Mouse (Mus musculus) megakaryocyte-erythroid progenitor cell, adult 5-6 weeks (primary cell): ENCODE measurements around the gene Itga5. TPM values are rescaled to one million over a fixed set of nuclear protein-coding genes. Genes with fewer than 3 reads are reported as not detected.
A peak's percentile ranks its signal among the peaks of the same experiment; 100 is the strongest.

Experiments
- ATAC-seq: replicated peaks from 2 replicates; pipeline ENCODE4 v1.8.0; 2016; ENCODE audit warnings: mild to moderate bottlenecking, inconsistent platforms; ENCODE audit not compliant: severe bottlenecking, poor library complexity, low FRiP score, low TSS enrichment
- total RNA-seq, 2 experiments: library from RNA; stranded (forward) in 1 of 2; stranded (reverse) in 1 of 2; fragments of 200-1000, 215-1000 nt in 1 of 2; fragments of >200 nt in 1 of 2; fragmentation: Nextera tagmentation in 1 of 2; gene quantifications; 2 replicates each; pipeline ENCODE4 v1.2.3; 2014 to 2017

Gene Itga5
- total RNA-seq, 2 experiments from 2014 or later, result 11.8 to 56.4 TPM

DNA sequence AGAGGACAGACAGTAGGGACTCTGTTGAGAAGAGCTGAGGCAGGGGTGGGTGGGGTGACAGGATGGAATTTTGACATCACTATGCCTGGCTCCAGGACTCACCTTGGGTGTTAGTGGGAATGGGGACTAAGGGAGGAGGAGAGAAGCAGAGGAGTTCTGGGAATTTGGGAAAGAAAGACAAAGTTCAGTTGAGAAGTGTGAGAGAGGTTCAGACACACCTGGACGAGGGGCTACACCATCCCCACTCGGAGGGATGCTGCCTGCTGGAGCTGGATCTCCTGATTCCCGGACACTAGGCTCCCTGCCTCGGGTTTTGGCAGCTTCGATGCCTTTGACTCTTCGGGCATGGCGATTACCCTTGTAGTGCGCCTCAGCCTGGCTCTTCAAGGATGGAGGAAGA lies 48.8 kb downstream of the Itga5 start:
- no peak for ATAC-seq

DNA sequence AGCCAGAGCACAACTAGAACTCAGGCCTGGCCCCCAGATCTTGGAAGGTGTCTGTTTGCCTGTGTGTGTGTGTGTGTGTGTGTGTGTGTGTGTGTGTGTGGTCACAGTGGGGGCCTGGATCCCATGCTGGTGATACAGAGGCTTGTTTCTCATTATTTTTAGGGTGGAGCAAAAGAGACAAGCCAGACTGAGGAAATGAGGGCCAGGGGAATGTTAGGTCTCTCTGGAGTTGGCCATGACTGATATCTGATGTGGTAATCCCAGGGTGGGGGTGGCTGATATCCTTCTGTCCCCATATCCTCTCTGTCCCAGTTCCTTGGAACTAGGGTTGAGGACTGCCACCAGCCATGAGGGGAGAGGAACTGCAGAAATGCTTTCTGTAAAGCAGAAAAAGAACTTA lies 49.4 kb downstream of the Itga5 start:
- ATAC-seq, result no peak

DNA sequence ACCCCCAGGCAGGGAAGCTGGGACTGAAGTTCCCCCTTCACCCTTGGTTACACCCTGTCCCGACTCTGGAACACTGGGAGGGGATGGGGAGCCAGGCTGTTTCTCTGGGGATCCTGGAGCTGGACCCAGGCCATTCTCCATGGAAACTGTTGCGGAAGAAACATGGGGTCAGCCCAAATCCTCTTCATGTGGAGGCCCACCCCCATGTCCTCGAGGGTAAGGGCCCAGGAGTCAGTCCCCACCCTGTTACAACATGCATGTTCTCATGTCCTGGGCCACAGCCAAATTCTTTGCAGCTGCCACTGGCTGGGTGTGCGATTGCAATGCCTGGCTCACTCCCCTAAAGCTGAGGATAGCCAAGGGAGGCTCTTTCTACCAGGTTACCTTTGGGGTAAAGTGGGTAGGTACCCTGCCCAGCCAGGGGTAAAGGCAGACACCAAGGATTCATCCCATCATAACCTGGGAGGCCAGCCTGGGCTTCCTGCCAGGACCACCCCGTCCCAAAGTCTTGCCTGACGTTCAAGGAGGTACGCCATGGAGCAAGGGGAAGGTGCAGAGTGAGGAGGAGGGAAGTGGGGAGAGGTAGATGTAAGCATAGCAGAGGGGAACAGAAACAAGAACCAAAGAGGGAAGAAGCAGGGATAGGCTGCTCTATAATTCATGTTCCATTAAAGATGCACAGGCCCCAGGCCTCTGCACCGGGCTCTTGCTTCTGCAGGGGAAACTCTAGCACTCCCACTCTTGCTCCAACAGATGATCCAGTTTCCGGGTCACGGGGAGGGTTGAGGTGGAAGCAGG lies 50.4 kb downstream of the Itga5 start:
- no peak for ATAC-seq

DNA sequence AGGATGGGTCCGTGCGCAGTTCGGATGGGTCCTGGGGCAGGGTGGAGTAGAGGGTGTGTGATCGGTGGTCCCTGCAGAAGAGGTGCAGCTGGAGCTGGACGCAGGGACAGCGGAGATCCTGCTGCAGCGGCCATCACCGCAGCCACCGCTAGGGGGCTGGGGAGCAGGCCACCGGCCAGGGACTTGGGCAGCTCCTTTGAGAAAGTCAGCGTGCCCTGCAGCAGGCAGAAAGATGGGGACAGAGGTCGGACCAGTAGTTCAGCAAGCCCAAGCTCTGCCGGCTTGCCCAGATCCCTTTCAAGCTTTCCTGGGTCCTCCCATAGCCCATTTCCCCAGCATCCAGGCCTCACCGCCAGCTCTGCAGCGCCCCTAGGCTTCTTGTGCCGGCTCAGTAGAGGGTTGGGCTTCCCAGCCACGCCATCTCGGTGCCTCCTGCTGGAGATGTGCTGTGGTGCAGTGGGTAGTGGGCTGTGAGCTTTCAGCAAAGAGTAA lies 51.5 kb downstream of the Itga5 start:
- ATAC-seq, result peak; percentile 50

DNA sequence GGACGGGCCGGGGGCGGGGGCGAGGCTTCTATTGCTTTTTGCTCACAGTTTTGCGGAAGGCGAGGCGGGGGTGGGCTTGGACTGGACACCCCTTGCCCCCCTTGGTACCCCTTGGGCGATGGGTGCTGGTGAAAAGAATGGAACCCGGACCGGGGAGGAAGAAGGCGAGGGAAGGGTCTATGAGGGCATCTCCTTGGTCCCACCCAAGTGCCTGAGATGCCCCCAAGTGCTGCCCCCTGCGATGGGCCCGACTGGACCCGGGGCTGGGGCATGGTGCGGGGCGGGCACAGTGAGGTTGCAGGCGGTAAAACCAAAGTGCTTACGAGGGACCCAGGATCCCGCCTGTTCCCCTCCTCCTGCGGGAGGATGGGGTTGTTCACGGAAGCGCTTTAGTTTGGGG lies 52.4 kb downstream of the Itga5 start:
- no peak for ATAC-seq

DNA sequence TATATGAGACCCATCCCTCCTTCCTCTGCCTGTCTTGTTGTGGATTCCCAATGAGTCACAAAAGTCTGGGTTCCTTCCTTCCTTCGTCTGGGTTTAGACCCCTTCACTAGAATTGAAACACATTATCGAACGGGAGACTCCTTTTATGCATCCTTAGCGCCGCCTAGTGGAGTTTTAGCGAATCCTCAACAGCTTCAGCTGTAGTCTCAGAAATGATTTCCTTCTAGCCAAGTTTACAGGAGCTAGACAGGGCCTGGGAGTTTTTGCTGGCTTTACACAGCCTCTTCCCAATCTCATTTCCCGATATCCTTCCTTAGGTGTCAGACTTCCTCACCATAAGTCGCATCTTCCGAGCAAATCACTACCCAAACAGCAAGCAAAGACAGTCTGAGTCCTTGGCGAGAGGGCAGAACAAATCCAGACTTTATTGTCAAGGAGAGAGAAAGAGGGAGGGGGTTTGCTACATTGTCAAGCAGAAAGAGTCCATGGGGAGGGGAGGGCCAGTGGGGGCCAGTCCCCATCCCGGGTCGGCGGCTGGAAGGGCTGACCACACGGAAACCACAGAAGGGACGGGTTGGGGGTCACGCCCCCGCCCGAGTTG lies 53.0 kb downstream of the Itga5 start:
- 0 out of 2 replicates have a peak, but pooled peaks have one; percentile 31 for ATAC-seq

DNA sequence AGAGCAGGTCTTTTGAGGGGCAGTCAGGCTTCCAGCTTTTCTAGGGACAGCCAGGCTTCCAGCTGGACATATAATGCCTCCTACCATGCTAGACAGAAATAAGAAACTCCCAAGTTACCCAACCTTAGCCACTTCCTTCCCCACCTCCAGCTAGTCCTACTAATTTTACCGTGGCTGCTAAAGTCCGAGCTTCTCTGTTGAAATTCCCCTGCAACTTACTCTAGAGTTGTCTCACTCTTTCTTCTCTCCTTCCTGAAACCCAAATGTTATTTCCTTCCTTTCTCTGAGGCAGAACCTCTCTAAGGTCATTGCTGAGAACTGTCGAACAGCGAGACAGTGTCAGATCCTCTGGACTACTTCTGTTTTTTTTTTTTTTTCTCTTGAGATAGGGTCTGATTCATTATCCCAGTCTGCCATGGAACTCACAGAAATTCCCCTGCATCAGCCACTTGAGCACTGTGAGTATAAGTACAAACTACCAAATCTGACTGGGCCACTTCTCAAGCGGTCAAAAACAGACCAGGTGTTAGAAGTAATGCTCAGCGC lies 56.1 kb downstream of the Itga5 start, which contains the start of gene Gpr84:
Gene Gpr84, minus strand, starts transcription at position 248 of the 546 bp plus-strand sequence.
- ATAC-seq, result no peak

DNA sequence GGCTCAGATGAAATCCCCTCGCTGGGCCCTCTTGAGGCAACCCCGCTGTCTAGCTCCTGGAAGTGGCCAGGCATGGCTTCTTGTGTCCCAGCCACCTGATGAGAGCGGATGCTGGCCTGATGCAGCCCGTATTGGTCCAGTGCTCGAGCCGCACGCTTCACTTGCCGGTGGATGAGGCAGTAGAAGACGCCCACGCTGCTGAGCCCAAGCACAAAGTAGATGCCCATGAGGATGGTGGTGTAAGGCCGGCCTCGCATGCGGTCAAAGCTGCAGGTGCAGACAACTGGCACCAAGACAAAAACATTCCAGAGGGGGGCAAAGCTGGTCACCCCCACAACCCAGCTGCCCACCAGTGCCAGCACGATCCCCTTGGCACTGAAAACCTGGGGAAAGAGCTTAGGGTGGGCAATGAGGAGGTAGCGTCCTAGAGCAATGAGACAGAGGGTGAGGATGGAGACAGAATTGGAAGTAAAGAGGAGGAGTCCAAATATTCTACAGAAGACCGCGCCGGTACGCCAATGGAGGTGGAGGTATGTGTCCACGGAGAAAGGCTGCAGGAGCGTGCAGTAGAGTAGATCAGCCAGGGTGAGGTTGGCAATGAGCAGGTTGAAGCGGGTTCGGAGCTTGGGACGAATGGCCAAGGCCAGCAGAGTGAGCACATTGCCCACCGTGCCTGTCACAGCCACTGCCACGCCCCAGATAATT lies 57.5 kb downstream of the Itga5 start:
- no peak for ATAC-seq

DNA sequence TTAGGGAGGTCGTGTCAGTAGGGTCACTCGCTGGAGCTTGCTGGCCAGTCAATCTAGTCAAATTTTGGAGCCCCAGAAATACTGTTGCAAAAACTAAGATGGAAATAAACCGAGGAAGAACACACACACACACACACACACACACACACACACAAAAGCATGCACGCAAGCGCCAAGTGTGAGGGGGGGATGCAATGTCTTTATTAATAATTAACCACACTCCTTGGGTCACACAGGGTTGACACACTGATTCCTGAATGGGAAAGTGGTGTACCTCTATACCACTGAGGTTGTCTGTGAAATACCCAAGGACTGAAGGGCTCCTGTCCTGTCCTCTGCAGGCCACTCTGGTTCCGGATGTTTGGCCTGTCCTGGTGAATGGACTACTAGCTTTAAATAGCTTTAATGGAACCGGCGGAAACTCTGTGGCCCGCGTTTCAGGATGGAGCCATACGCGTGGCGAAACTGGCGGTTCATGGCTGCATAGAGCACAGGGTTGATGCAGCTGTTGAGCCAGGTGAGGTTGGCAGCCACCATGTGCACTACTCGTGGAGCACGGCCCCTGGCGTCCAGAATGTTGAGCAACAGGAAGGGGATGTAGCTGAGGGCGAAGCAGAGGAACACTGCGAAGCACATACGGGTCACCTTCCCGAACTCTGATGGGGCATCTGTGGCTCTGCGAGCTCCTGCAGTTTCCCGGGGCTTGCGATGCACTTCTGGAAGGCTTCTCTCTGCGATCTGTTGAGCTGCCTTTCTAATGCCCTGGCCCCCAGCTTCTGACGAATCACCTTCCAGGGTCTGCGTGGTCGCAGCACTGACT lies 58.3 kb downstream of the Itga5 start:
- no peak for ATAC-seq

DNA sequence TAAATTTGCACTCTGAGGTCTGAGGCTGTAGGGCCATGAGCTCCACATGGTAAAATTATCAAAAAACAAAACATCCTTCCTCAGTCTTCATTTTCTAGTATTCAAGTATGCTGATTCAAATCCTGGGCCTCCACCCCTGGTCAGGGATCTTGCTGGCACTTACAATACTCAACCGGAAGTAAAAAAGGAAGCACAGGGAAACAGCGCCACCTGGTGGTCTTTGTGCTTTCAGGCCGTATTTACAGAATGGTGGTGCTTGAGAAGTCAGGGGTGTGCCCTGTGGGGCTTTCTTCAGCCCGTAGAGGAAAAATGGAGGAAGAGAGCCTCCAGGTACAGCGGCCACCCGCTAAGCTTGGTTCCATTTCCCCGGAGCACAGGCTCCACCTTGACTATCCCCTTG lies 59.4 kb downstream of the Itga5 start:
- peak; percentile 63 for ATAC-seq

DNA sequence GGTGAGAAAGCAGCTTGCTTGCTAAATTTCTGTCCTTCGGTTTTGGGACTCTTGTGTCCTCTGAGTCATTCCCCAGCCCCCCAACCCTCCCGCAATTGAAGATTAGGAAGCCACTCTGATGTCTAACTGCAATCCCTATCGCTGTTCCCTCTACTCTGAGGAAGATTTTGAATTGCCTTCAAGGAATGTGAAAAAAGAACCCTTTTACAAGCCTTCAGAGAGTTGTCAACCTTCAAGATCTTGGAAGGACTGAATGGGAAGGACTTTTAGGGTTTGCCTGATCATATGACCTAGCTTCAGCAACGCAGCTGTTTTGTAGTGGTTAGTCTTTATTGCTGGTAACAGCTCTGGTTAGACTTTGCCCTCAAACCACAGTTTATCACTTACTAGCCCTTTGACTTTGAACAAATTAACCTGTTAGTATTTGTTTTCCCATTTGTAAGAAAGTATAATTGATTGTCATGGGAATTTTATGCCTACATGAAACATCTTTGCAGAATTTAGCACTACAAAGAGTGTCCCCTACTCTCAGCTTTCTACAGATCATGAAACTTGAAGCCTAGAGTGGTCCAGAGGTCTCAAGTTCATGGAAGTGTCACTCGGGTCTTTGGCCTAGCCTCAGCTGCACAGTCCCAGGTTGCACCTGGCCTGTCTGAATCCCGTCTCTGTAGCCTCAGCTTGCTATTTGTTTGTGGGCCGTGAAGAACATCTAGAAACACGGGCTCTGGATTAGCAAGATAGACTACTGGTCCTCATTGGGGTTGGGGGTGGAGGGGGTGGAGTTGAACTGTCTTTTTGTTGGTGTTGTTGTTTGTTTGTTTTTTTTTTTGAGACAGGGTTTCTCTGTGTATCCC lies 60.5 kb downstream of the Itga5 start:
- ATAC-seq, result no peak

DNA sequence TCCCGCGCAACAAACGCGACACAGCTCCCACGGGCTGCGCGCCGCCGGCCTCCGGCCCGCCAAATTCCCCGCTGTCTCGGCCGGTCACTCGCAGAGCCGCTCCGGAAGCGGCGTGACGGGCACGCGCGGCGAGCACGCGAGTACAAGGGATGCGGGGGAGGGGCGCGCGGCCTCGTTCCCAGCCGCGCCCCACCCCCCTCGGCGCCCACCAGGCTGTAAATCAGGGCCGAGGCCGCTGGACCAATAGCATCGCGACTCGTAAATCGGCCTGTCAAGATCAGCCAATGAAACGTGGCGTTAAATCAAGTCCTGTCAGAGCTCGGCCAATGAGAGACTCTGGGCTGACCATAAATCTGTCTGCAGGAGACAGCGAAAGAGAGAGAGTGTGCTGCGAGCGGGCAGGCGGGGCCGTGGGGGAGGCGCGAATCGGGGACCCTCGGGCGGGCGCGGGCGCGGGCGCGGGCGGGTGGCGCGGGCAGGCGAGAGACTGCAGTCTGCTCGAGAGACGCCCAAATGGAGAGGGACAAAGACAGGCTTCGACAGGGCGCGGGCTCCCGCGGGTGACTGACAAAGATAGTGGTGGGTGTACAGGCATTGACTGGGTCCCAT lies 61.4 kb downstream of the Itga5 start:
- ATAC-seq, result peak; percentile 78

DNA sequence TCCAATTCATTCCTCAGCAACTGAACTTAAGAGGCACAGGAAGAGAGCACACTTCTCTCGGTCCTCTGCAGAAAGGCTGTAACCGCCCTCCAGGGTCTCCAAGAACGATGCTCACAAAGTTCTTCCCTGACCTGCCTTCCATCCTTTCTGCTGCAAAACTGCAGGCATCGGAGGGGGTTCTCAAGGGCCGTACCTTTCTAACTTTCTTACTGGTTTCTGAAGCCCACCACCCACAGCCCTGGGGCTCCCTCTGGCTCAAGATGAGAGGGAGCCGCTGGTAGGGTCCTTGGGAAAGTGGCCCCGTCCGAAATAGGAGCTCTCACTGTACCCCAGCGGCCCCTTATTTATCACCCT lies 62.0 kb downstream of the Itga5 start:
- no peak for ATAC-seq

DNA sequence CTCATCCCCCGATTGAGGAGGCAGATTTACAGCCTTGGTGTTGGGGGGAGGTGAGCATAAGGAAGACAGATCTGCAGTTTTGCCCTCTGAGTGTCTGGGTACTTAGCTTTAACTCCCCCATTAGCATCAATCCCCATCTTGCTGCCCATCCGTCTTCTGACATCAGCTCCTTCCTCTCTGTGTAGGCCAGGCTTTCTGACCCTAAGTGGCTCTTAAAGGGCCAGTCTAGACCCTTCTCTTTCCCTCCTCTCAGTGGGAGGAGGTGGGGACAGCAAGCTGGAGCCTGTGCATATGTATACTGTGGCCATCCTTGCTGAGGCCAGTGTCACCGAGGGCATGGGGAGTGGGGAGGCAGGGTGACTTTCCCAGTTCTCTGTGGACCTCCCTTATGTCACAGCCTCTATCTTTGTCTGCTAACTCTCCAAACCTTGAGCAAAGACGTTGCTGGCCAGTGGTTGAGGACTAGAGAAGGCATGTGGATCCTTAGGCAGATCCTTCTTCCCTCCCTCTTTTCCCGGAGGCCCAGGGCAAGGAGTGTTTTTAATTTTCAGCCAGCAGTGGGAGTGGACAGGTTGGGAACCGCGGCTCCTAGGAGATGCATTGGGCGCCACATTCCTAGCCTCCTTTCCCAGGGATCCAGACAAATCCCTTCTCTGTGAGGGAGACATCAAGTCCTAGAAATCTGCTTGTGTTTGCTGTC lies 62.5 kb downstream of the Itga5 start:
- no peak for ATAC-seq

DNA sequence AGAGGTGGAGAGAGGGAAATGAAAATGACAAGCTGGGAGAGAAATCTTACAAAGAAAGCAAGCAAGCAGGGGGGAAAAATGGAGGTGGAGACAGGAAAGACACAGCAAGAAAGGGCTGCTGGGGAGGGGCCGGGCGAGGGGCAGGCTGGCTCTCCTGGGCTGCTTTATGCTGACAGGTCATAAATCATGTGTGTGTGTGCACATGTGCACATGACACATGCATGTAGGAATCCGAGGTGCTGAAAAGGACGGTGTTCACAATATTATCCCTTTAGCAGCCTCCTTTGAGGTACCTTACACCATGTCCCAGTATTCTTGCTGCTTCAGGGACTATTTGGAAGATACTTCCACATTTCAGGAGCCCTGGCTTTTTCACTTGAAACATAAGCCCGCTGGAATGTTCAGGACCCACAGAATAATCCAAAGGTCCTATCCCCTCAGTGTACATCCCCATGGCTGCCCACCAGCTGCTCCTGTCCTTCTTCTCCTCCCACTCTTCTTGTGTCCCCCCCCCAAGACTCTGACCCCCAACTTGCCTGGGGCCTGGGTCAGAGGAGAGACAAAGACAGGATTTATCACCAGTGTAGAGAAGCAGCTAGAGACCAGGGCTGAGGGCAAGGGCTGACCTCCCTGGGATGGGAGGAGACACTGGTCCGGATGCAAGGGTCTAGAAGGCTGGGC lies 64.1 kb downstream of the Itga5 start:
- no peak for ATAC-seq

DNA sequence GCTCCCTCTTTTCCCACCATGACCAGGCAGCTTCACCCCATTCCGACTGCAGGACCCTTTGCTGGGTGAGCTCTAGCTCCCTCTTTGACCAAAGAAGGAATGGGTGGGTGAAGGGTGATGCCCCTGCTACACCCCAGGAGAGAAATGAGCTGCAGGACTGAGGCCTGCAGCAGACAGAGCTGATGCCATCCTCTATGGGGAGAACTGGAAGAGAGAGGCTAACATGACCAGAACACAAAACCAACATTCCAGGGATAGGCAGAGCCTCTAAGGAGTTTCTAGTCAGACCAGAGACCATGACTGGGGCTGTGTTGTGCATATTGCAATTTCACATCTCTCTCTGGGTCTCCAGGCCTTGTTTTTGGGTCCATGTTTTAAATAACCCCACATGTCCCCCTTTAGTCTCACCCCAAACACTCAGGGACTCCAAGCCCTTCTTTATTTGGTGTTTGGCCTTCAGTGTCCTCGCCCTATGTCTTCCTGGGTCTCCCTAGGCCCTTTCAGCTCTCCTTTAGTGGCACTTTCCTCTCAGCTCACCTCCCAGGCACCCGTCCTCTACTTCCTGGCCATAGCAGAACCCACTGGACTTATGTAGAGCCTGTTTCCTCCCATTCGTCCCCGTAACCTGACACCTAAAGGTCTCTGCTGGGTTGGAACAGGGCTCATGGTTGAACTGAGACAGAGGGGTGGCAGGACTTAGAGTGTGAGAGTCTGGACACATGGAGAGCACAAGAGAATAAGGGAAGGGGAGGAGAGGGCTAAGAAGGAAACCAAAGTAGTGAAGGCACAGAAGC lies 64.8 kb downstream of the Itga5 start:
- no peak for ATAC-seq
